Mouse (Mus musculus) C2C12 (cell line): ENCODE results near the gene Galk2.

ENCODE experiments used
- CEBPB ChIP-seq: IDR thresholded peaks from one replicate; pipeline ENCODE4 v1.6.1; 2011; ENCODE audit warnings: low read depth, mild to moderate bottlenecking, control low read depth, moderate library complexity
- CTCF ChIP-seq: IDR thresholded peaks from one replicate; pipeline ENCODE4 v1.5.1; 2011; ENCODE audit not compliant: control insufficient read depth, insufficient read depth, insufficient read length
- FOSL1 ChIP-seq: IDR thresholded peaks from one replicate; pipeline ENCODE4 v1.8.0; 2011; ENCODE audit warnings: mild to moderate bottlenecking, low read length; ENCODE audit not compliant: poor library complexity, insufficient read depth, severe bottlenecking
- MAX ChIP-seq: IDR thresholded peaks from one replicate; pipeline ENCODE4 v1.6.1; 2011; ENCODE audit warnings: mild to moderate bottlenecking, control low read depth
- MYOG ChIP-seq: IDR thresholded peaks from one replicate; pipeline ENCODE4 v1.6.1; 2011; ENCODE audit not compliant: control insufficient read depth, insufficient read length; ENCODE audit errors: extremely low read depth
- USF1 ChIP-seq: IDR thresholded peaks from one replicate; pipeline ENCODE4 v1.6.1; 2011; ENCODE audit warnings: low read depth, mild to moderate bottlenecking, control low read depth, moderate library complexity

- TF ChIP-seq USF1 (no peak), CTCF (no peak), MAX (no peak), FOSL1 (no peak), MYOG (no peak), CEBPB (no peak)
Measured at GRCm38 (mm10) chr2:125864551-125864950, 5.6 kb downstream of the Galk2 start.
